Mouse (Mus musculus) lung, adult 2 months (tissue): Measurements from ENCODE around the gene Pnmt.

Experiments
- CTCF ChIP-seq: fragments of 200-500 bp; IDR thresholded peaks from 2 replicates; pipeline ENCODE4 v1.5.1; 2011; ENCODE audit warnings: mild to moderate bottlenecking, low read length, control low read depth; ENCODE audit not compliant: insufficient read depth
- POLR2A ChIP-seq: fragments of 200-500 bp; IDR thresholded peaks from 2 replicates; pipeline ENCODE4 v1.6.1; 2011; ENCODE audit warnings: low read depth, mild to moderate bottlenecking, control low read depth, low read length, borderline replicate concordance; ENCODE audit errors: extremely low read depth

DNA sequence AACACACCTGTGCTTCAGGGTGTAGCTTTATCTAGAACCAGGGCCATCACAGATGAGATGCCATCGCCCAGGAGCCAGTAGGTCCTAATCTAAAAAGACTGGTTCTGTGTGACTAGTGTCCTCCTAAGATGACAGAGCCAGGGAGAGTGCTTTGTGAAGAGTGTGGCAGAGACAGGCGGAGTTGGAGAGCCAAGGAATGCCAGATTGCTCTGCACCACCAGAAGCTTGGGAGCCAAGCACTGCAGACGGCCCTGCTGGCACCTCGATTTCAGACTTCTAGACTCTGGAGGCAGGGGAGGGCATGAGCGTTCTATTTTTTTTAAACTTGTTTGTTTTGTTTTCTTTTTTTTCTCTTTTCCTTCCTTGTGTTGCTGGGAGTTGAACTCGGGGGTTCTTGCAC, 16.9 kb upstream of the Pnmt start:
- TF ChIP-seq CTCF, result no peak
- no peak for TF ChIP-seq POLR2A
